Mouse (Mus musculus): Measurements from ENCODE around the gene Akap17b. TPM values are rescaled to one million over a fixed set of nuclear protein-coding genes. Genes with fewer than 3 reads are reported as not detected.
"Not testable (repeated sequence)": the region's sequence is repeated elsewhere in the genome, so short reads cannot be mapped to it uniquely, and the experiment has no call there.

Akap17b gene
- 2.5 to 5.0 TPM (median 2.8 TPM) in 3 replicates for total RNA-seq (2017)

DNA sequence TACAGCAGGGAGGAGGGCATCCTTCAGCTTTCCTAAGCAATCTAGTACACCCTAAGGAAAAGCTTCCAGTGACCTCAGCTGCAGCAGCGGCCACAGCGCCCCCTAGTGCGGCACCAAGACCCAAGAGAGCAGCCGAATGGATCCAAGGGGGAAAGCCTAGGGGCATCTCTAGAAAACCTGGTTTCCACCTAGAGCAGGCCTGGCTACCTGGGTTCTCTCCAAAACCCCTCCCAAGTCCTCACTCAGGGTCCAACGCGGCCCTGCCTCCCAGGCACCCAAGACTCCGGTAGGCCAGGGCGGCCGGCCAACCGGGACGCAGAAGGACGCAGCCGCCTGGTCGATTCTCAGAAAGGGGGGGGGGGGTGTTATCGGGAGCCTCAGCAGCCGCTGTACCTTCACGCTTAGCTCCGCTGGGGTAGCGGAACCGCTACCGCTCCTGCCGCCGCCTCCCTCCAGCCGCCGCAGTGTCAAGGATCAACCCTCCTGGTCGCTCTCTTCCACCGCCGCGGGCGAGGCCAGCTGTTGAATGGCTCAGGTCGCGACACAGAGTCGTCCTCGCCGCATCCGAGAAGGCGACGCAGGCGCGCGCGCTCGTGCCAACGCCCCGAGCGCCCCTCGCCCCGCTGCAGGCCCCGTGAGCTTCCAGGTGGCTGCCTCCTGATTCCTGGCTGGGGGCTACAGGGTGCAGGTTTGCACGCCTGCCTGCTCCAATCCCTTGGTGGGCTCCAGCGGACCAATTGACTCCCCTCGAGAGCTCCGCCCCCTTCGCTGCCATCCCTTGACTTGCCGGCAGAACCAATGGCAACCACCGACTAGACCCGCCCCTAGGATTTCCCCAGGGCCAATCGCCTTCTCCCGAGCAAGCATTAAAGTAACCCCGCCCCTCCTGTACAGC lies at the start of gene Akap17b:
Gene Akap17b, minus strand, starts transcription at position 739 of the 895 bp plus-strand sequence.
- ATAC-seq (replicated peaks; ENCODE audit: insufficient number of reproducible peaks, low FRiP score, low TSS enrichment, poor library complexity, severe bottlenecking) = peak; percentile 98

DNA sequence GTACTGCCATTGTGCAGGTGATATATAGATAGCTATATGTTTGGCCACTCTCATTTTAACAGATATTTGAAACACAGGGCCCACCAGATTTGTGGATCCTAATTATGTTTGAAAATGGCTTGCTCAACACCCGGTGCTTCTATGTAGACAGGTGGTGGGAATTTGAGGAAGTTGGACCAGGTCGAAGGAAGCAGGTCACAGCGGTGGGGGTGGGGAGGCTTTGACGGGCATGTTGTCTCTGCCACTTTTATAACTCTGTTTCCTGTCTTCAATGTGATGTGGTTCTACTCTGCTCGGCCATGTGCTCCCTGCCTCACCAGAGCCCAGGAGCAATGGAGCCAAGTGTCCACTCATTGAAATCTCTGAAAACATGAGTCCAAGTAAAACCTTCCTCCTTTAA lies 46.2 kb upstream of the Akap17b start:
- no peak for ATAC-seq (replicated peaks; ENCODE audit: insufficient number of reproducible peaks, low FRiP score, low TSS enrichment, poor library complexity, severe bottlenecking)

DNA sequence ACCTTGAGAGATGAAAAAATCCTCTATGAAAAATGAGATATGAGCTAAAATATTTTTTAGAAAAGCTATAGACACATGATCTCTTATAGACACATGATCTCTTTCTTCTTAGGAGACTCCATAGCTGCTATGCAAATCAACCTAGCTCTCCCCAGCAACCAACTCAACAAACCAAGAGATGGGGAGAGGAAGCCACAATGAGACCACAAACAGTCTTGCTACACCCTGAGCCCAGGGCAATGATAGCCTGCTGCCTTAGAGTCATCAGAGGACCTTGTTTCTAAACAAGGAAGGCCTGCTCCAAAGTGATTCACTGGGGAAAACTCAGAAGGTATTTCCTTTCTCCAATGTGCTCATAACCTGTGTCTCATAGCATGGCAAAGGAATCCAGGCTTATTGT lies 44.5 kb upstream of the Akap17b start:
- ATAC-seq (replicated peaks; ENCODE audit: insufficient number of reproducible peaks, low FRiP score, low TSS enrichment, poor library complexity, severe bottlenecking) = no peak

DNA sequence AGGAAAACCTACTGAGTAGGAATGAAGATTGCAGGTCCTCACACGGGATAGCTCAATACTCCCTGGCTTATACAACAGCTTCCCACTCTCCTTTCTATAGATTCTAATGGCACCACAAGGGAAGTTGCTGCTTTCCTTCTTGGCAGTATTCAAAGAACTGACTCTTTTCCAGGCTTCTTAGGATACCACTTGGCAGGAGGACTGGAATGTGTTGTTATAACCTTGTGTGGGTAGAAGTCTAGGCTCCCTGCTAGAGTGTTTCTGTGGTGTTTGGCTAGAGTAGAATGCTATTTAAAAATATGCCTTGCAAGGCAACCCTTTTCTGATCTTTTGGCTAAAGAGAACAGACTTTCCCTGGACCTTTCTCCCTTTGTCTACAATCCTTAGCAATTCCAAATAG lies 31.6 kb upstream of the Akap17b start:
- no peak for ATAC-seq (replicated peaks; ENCODE audit: insufficient number of reproducible peaks, low FRiP score, low TSS enrichment, poor library complexity, severe bottlenecking)

DNA sequence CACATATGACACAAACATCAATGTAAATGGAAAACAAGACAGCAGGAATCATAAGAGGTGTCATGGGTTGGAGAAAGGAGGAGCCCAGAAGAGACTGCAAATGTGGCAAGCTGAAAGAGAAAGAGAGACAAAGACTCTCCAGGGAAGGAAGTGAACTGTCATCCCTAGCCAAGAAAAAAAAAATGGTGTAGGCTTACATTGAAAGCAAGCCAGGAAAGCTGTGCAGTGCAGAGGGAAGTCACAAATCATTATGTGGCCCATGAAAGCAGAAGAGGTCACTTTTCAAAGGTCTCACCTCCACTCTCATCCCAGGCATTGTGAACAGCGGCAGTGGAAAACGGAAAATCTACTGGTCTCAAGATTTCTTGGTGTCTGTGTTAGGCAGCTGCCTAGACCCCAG lies 27.5 kb upstream of the Akap17b start:
- ATAC-seq (replicated peaks; ENCODE audit: insufficient number of reproducible peaks, low FRiP score, low TSS enrichment, poor library complexity, severe bottlenecking) = no peak

DNA sequence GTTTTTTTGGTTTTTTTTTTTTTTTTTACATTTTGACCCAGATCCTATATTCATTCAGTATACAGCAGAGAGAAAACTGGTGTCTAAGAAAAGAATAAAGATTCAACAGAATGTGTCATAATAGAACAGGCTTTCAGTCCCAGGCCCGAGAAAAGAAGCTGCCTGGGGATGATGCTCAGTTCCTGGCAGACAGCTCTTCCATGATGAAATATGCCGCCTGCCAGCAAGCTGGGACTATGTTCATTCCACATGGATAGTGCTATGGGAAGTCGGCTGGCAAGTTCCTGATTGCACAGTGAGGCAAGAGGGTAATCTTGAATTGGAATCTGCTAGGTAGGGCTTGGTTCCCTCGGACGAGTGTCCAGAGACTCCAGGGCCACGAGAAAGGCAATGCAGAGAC lies 5.1 kb downstream of the Akap17b start:
- no peak for ATAC-seq (replicated peaks; ENCODE audit: insufficient number of reproducible peaks, low FRiP score, low TSS enrichment, poor library complexity, severe bottlenecking)

DNA sequence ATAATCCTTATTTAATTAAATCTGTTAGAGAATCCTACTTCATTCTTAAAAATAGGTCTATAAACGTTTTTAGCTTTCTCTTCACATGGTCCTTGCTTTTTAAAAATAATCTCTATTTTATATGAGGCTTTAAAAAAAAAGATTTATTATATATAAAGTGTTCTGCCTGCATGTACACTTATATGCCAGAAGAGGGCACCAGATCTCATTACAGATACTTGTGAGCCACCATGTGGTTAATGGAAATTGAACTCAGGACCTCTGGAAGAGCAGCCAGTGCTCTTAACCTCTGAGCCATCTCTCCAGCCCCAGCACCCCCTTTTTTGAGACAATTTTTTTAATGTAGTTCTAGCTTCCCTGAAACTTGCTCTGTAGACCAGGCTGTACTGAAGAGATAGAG lies 14.4 kb downstream of the Akap17b start:
- no peak for ATAC-seq (replicated peaks; ENCODE audit: insufficient number of reproducible peaks, low FRiP score, low TSS enrichment, poor library complexity, severe bottlenecking)

DNA sequence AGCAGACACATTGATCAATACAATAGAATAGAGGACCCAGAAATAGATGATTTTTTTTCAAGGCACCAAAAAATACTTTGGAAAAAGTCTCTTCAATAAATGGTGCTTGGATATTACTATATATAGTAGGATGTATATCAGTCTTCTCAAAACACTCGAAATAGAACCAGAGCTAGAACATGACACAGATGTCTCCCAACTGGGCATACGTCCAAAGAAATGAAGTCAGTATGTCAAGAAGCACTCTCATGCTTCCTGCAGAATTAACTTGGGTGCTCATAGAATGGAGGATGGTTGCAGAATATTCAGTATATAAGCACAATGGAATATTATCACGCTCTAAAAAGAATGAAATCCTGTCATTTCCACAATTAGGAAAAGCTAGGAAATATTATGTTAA lies 17.1 kb downstream of the Akap17b start:
- no peak for ATAC-seq (replicated peaks; ENCODE audit: insufficient number of reproducible peaks, low FRiP score, low TSS enrichment, poor library complexity, severe bottlenecking)

DNA sequence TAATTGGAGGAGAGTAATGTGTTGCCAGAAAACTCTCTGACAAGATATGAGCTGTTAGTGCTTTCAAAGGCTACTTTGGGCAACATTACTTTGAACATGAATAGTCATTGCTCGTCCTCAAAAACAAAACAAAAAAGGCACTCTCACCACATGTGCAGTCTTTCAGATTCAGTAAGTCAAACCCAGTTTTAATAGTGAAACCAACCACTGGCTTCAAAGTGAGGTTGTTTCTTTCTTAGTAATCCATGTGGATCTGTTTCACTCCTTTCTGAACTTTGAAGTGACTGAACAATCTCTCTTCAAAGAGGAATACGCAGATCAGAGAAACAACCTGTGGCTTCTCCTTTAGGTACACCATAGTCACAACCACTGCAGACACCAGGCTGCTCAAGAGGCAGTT lies 36.1 kb downstream of the Akap17b start:
- ATAC-seq (replicated peaks; ENCODE audit: insufficient number of reproducible peaks, low FRiP score, low TSS enrichment, poor library complexity, severe bottlenecking) = no peak

DNA sequence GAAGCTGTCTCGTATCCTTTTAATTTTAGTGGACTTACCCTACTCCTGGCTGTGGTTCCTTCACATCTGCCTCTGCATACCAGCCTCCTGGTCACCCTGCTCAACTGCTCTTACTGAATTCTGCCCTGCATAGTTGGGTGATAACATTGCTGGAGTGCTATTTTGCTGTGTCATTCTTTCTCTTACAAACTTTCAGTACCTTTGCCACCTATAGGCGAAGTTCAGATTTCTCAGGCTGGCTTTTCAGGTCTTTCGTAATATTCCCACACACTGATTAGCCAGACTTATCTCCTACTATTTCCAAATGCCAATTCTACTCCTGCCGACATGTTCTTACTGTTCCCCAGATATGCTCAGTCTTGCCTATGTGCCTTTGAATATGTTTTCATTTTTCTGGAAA lies 41.2 kb downstream of the Akap17b start:
- no peak for ATAC-seq (replicated peaks; ENCODE audit: insufficient number of reproducible peaks, low FRiP score, low TSS enrichment, poor library complexity, severe bottlenecking)

DNA sequence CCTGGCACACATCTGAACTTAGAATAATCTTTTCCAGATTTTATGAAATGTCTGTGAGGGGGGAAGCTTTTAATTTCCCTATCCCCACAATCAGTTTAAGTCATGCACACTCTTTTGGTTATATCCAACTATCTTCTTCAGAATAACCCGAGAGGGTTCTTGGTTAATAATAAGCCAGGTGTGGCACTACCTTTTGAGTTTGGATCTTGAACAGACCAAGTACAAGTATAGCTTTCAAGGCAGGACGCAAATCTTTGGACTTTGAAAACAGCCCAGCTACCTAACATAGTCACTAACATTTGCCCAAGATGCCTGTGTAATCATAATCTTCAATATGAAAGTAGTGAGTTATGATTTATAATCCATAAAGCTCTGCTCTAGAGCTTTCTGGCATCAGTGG lies 42.3 kb downstream of the Akap17b start:
- no peak for ATAC-seq (replicated peaks; ENCODE audit: insufficient number of reproducible peaks, low FRiP score, low TSS enrichment, poor library complexity, severe bottlenecking)

DNA sequence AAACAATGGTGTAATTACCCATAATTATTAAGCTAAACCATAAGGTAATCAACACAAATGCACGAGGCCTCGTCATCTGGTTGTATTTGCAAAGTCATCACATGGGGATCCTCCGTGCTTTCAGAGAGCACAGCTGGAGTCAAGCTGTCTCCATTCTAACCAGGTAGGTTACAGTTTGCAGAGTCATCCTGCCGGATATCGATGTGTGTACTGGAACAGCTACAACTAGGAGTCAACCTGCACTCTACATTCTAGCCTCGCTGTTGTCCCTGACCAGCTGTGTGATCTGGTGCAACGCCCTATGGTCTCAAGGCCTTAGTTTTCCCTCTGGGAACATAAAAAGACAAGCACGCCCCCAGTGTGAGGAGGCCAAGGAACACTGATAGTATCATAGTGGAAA lies 45.1 kb downstream of the Akap17b start:
- no peak for ATAC-seq (replicated peaks; ENCODE audit: insufficient number of reproducible peaks, low FRiP score, low TSS enrichment, poor library complexity, severe bottlenecking)

DNA sequence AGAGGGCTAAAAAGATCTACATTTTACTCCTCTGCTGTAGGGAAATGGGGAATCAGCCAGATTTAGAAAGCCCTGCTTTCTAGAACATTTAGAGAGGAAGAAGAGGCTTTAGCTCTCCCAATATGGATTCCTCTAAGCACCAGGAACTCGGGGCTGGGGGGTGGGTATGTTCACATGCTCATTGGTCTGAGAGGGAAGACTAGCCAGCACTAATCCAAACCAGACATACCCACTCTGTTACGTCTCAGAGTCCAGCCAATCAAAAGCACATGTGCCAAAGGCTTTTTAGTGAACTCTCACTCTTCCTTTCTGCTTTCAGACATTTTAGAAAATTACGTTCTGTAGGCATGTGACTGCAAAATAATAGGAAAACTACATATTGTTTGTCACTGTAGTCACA lies 45.5 kb downstream of the Akap17b start:
- no peak for ATAC-seq (replicated peaks; ENCODE audit: insufficient number of reproducible peaks, low FRiP score, low TSS enrichment, poor library complexity, severe bottlenecking)

DNA sequence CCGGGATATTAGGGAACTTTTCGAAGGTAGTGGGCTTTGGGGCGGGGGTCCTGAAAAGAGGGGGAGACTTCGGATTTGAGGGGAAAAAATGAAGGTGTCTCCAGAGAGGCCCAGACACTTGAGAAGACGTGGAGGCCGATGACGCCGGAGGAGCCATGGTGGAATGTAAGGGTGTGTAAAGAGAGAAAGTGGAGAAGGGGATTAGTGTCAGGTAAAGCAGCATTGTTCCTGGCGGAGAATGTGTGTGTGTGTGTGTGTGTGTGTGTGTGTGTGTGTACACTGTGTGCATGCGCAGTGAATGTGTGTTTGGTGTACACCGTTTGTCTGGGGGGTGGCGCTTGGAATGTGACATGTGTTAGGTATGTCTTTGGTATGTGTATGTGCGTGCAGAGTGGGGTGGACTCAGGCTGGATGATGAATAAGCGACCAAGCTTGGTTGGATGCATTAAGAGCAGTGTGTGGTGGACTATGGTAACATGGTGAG lies 46.3 kb downstream of the Akap17b start:
- ATAC-seq (replicated peaks; ENCODE audit: insufficient number of reproducible peaks, low FRiP score, low TSS enrichment, poor library complexity, severe bottlenecking) = no peak

DNA sequence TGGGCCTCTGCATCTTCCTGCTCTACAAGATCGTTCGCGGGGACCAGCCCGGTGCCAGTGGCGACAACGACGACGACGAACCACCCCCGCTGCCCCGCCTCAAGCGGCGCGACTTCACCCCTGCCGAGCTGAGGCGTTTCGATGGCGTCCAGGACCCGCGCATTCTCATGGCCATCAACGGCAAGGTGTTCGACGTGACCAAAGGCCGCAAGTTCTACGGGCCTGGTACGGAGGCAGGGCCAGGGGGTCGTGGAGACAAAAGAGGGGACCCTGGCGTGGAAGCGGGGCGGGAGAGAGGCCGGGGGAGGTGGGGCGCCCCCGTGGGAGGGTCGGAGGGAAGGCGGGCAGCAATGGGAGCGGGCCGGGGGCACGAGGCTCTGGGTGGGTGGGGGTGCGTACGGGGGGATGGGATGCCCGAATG lies 46.8 kb downstream of the Akap17b start:
- ATAC-seq (replicated peaks; ENCODE audit: insufficient number of reproducible peaks, low FRiP score, low TSS enrichment, poor library complexity, severe bottlenecking) = 0 out of 2 replicates have a peak, but pooled peaks have one; percentile 15

DNA sequence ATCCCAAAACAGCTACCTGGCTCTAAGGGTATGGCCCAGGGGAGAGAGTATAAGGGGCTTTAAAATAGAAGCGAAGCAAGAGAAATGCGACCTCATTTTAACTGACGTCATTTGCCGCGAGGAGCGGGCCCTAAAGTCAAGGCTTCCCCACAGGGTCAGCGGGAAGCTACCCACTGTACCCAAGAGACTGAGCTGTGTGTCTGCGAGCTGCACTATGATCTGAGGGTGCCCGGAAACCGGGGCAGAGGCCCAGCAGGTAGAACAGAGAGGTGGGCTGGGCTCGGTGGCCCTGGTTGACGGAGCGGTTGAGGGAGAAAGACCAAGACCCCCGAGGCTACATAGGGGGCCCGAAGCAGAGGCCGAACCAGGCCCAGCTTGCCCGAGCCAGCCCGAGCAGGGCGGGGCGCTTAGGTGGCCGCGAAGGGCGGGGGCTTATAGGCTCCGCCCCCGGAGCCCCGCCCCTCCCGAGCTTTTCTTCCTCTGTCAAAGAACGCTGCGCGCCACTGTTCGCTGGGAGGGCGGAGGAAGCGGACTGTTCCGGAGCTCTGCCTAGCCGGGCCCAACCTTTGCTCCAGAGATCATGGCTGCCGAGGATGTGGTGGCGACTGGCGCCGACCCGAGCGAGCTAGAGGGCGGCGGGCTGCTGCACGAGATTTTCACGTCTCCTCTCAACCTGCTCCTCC lies 47.3 kb downstream of the Akap17b start, which contains the start of gene Pgrmc1:
Gene Pgrmc1, plus strand, starts transcription at position 500 of the 683 bp plus-strand sequence.
- peak; percentile 95 for ATAC-seq (replicated peaks; ENCODE audit: insufficient number of reproducible peaks, low FRiP score, low TSS enrichment, poor library complexity, severe bottlenecking)

DNA sequence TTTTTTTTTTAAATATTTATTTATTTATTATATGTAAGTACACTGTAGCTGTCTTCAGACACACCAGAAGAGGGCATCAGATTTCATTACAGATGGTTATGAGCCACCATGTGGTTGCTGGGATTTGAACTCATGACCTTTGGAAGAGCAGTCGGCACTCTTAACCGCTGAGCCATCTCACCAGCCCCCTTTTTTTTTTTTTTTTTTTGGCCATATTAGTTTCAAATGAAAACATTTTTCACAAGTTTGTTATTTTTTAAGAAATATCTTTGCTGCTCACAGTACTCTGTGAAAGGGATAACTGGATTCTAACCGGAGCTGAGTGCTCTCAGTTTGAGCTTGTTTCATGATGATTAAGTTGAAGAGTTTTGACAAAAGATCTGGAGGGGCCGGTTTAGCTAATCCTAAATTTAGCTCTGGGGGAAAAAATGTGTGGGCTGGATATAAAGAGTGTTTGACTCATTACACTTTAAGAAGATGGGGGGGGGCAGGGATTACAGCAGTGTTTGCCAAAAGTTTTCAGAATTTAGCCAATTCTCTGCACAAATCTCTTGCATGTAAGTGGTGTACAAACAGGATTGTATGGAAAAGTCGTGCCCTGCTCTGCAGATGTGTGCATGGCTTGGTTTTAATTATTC lies 48.6 kb downstream of the Akap17b start:
- not testable (repeated sequence) for ATAC-seq (replicated peaks; ENCODE audit: insufficient number of reproducible peaks, low FRiP score, low TSS enrichment, poor library complexity, severe bottlenecking)

DNA sequence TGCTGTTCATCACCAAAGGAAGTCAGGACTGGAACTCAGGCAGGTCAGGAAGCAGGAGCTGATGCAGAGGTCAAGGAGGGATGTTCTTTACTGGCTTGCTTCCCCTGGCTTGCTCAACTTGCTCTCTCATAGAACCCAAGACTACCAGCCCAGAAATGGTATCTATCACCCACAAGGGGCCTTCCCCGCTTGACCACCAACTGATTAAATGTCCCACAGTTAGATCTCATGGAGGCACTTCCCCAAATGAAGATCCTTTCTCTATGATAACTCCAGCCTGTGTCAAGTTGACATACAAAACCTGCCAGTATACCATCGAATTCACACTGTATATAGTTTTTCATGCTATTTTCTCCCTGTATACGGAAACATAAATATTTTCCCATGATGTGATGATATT lies 49.9 kb downstream of the Akap17b start:
- no peak for ATAC-seq (replicated peaks; ENCODE audit: insufficient number of reproducible peaks, low FRiP score, low TSS enrichment, poor library complexity, severe bottlenecking)

DNA sequence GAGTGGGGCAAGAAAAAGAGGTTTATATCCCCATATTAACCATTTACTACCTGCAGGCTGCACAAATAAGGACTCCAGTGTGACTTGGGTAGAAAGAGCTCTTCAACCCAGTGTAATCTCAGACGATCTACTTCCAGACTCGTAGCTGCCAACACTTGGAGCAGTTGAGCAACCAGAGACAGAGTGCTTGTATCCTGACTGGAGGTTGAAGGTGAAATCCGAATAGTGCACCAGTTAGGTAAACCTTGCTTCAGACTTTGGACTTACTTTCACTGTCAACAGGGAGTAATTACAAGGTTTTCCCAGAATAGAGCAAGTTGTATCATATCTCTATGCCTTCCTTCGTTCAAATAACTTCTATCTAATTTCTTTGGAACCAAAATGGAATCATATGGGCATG lies 53.7 kb downstream of the Akap17b start:
- no peak for ATAC-seq (replicated peaks; ENCODE audit: insufficient number of reproducible peaks, low FRiP score, low TSS enrichment, poor library complexity, severe bottlenecking)

Measured in monocyte, adult 5-6 weeks (primary cell).